Mouse (Mus musculus) neural tube, embryonic 11.5 days (tissue): Measurements from ENCODE around the gene Mif4gd. TPM values are rescaled to one million over a fixed set of nuclear protein-coding genes. Genes with fewer than 3 reads are reported as not detected.
A peak's percentile ranks its signal among the peaks of the same experiment; 100 is the strongest.

ENCODE experiments used
- ATAC-seq: fragments of 200-750 bp; cut with Nextera tagmentation; 2 replicates; pipeline ENCODE4 v1.8.0; 2017; ENCODE audit warnings: moderate number of reproducible peaks, mild to moderate bottlenecking, moderate TSS enrichment, moderate library complexity; ENCODE audit not compliant: insufficient read depth, low FRiP score, low TSS enrichment
- DNase-seq: peaks from one replicate; pipeline ENCODE4 v3.0.0-alpha.2; 2015; ENCODE audit warnings: low spot score
- H3K27ac ChIP-seq: fragments of 300-500 bp; sonication (generic); 2 replicates; pipeline ENCODE4 v1.5.1; 2014; ENCODE audit warnings: low read depth, mild to moderate bottlenecking, low read length
- H3K27me3 ChIP-seq: fragments of 300-500 bp; sonication (generic); 2 replicates; pipeline ENCODE4 v1.6.1; 2014; ENCODE audit warnings: mild to moderate bottlenecking, low read length, mixed read lengths; ENCODE audit not compliant: control insufficient read depth, insufficient read depth
- H3K36me3 ChIP-seq: fragments of 300-500 bp; sonication (generic); 2 replicates; pipeline ENCODE4 v1.6.1; 2014; ENCODE audit warnings: mild to moderate bottlenecking, low read length, moderate library complexity, mixed read lengths; ENCODE audit not compliant: control insufficient read depth, insufficient read depth
- H3K4me1 ChIP-seq: fragments of 300-500 bp; sonication (generic); 2 replicates; pipeline ENCODE4 v1.6.1; 2014; ENCODE audit warnings: low read length, mixed read lengths; ENCODE audit not compliant: control insufficient read depth, insufficient read depth
- H3K4me2 ChIP-seq: fragments of 300-500 bp; sonication (generic); 2 replicates; pipeline ENCODE4 v1.6.1; 2014; ENCODE audit warnings: low read depth, mild to moderate bottlenecking, moderate library complexity
- H3K4me3 ChIP-seq: fragments of 300-500 bp; sonication (generic); 2 replicates; pipeline ENCODE4 v1.5.1; 2014; ENCODE audit warnings: low read depth, low read length
- H3K9ac ChIP-seq: fragments of 300-500 bp; sonication (generic); 2 replicates; pipeline ENCODE4 v1.6.1; 2014; ENCODE audit warnings: mild to moderate bottlenecking, low read length
- H3K9me3 ChIP-seq: fragments of 300-500 bp; sonication (generic); 2 replicates; pipeline ENCODE4 v1.6.1; 2016; ENCODE audit warnings: low read length; ENCODE audit not compliant: control insufficient read depth
- WGBS: fragments of 180-500 bp; shearing (Covaris S2); extraction: QIAGEN DNeasy Blood & Tissue Kit; methylation state at CpG from one replicate; pipeline ENCODE4 v1.1.7; 2014; 5-methylcytosine and 5-hydroxymethylcytosine counted together
- polyA plus RNA-seq: library from polyadenylated mRNA; unstranded; fragments of >200 nt; fragmentation: Nextera tagmentation; extraction: Ambion mirVana; gene quantifications from 2 replicates; pipeline ENCODE4 v1.2.1, GENCODE M21; 2014

The Mif4gd gene
- polyA plus RNA-seq, 1 experiment from 2014 or later, result 17.1 TPM

- WGBS, result 7% methylated on average over 15 of the region's 15 CpGs
- Histone ChIP-seq H3K27me3 (no peaks in the 10 kb centered on the region), H3K27ac (peak overlapping the region; percentile 83), H3K4me2 (peak overlapping the region; percentile 83), H3K9me3 (no peaks in the 10 kb centered on the region), H3K4me3 (peak overlapping the region; percentile 98), H3K9ac (peak overlapping the region; percentile 95), H3K36me3 (peaks cover 19% of the 10 kb centered on the region), H3K4me1 (peaks cover 16% of the 10 kb centered on the region)
- no peak for ATAC-seq
- no peak for DNase-seq
Measured at GRCm38 (mm10) chr11:115603128-115603475, 9.7 kb downstream of the Mif4gd start.

GRCm38 (mm10) chr11:115601174-115601573, 11.6 kb downstream of the Mif4gd start:
- no peak overlapping the region for H3K4me2 ChIP-seq
- H3K4me3 ChIP-seq, result no peak overlapping the region
- peaks cover 16% of the 10 kb centered on the region for H3K4me1 ChIP-seq
- peaks cover 6% of the 10 kb centered on the region for H3K36me3 ChIP-seq
- H3K27me3 ChIP-seq, result no peaks in the 10 kb centered on the region
- no peak overlapping the region for H3K27ac ChIP-seq
- ATAC-seq (no peak), DNase-seq (no peak)
- H3K9ac ChIP-seq, result no peak overlapping the region
- 96% methylated on average over 4 of the region's 4 CpGs for WGBS
- H3K9me3 ChIP-seq, result no peaks in the 10 kb centered on the region

DNA sequence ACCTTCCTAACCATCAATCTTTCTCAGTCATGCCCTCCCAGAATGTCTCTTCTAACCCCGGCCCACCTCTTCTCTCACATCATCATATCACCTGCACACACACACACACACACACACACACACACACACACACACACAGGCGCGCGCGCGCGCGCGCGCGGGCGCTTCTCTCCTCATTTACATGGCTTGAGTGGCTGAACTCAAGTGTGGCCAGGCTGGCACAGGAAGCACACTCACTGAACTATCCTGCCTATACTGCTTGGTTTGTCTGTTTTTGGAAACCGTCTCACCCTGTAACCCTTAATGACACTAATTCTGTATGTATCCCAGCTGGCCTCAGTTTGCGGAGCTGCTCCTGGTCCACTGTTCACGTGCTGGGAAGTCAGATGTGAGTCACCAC, 12.0 kb downstream of the Mif4gd start:
- ATAC-seq (no peak), DNase-seq (no peak)
- WGBS, result 97% methylated on average over 15 of the region's 15 CpGs
- Histone ChIP-seq H3K4me3 (no peak overlapping the region), H3K9me3 (no peaks in the 10 kb centered on the region), H3K4me2 (no peak overlapping the region), H3K27ac (no peak overlapping the region), H3K9ac (no peak overlapping the region), H3K4me1 (peaks cover 16% of the 10 kb centered on the region), H3K27me3 (no peaks in the 10 kb centered on the region), H3K36me3 (peaks cover 6% of the 10 kb centered on the region)

GRCm38 (mm10) chr11:115599722-115600121, 13.0 kb downstream of the Mif4gd start:
- peaks cover 8% of the 10 kb centered on the region for H3K36me3 ChIP-seq
- no peak overlapping the region for H3K27ac ChIP-seq
- WGBS, result 94% methylated on average over 7 of the region's 7 CpGs
- H3K4me1 ChIP-seq, result peaks cover 14% of the 10 kb centered on the region
- H3K4me2 ChIP-seq, result no peak overlapping the region
- DNase-seq (no peak), ATAC-seq (no peak)
- H3K4me3 ChIP-seq, result no peak overlapping the region
- H3K9ac ChIP-seq, result no peak overlapping the region
- no peaks in the 10 kb centered on the region for H3K27me3 ChIP-seq
- H3K9me3 ChIP-seq, result no peaks in the 10 kb centered on the region

GRCm38 (mm10) chr11:115598309-115598708, 14.5 kb downstream of the Mif4gd start:
- Histone ChIP-seq H3K9ac (no peak overlapping the region), H3K4me3 (no peak overlapping the region), H3K4me2 (no peak overlapping the region), H3K9me3 (no peaks in the 10 kb centered on the region), H3K27ac (no peak overlapping the region), H3K4me1 (peaks cover 11% of the 10 kb centered on the region), H3K27me3 (no peaks in the 10 kb centered on the region), H3K36me3 (peaks cover 13% of the 10 kb centered on the region)
- ATAC-seq (no peak), DNase-seq (no peak)
- 85% methylated on average over 4 of the region's 4 CpGs for WGBS

- DNase-seq, result no peak
- no peak for ATAC-seq
- WGBS, result 96% methylated on average over 3 of the region's 3 CpGs
- Histone ChIP-seq H3K36me3 (peaks cover 16% of the 10 kb centered on the region), H3K27me3 (no peaks in the 10 kb centered on the region), H3K27ac (no peak overlapping the region), H3K9ac (no peak overlapping the region), H3K4me3 (no peak overlapping the region), H3K4me2 (no peak overlapping the region), H3K4me1 (no peaks in the 10 kb centered on the region), H3K9me3 (no peaks in the 10 kb centered on the region)
Measured at GRCm38 (mm10) chr11:115595209-115595608, 17.6 kb downstream of the Mif4gd start.

DNA sequence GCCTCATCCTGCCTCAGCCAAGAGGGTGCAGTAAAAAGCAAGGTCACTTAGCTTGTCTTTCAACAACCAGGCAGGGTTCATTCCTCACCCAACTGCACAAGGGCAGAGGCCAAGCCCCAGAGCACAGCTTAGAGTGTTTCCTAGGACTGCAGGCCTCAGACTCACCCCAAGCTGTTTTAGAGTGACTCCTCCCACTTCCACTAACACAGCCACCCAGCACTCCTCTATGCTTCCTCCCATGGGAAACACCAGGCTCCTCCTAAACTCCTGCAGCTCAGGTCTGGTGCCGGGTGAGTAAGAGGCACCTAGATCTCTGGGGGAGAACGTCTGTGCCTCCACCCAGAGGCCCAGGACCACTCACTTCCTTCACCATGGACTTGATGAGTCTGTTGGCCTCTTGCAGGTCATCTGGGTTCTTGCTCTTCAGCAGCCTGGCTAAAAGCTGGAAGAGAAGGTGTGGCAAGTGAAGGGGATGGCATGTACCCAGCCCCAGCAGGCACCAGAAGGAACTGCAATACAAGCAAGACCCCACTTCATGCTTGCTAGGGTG, 22.2 kb downstream of the Mif4gd start:
- Histone ChIP-seq H3K9ac (no peak overlapping the region), H3K4me3 (no peak overlapping the region), H3K4me1 (no peaks in the 10 kb centered on the region), H3K27me3 (no peaks in the 10 kb centered on the region), H3K27ac (no peak overlapping the region), H3K4me2 (no peak overlapping the region), H3K9me3 (no peaks in the 10 kb centered on the region), H3K36me3 (peaks cover 36% of the 10 kb centered on the region)
- DNase-seq (no peak), ATAC-seq (no peak)
- WGBS, result 80% methylated on average over 2 of the region's 2 CpGs

DNA sequence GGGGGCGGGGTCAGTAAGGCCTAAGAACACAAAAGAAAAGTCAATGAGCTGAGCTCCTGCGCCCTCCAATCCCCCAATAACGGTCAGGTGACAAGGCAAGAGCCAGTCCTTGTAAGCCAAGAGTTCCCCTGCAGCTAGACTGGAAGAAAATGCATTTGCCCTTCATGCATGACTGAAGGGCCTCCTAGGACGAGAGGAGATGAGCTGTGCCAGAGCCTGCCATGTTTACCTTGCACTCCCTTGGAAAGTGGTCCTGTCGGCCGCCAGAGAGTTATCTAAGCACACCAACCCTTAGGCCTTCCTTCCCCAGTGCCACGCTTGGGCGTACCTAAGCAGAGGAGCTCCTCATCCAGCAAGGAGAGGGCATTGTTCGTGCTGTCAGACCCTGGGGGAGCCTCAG, 24.8 kb downstream of the Mif4gd start:
- Histone ChIP-seq H3K4me3 (no peak overlapping the region), H3K27me3 (no peaks in the 10 kb centered on the region), H3K9ac (no peak overlapping the region), H3K9me3 (no peaks in the 10 kb centered on the region), H3K27ac (no peak overlapping the region), H3K36me3 (peaks cover 42% of the 10 kb centered on the region), H3K4me1 (no peaks in the 10 kb centered on the region), H3K4me2 (no peak overlapping the region)
- WGBS, result 83% methylated on average over 9 of the region's 9 CpGs
- no peak for DNase-seq
- ATAC-seq, result no peak

DNA sequence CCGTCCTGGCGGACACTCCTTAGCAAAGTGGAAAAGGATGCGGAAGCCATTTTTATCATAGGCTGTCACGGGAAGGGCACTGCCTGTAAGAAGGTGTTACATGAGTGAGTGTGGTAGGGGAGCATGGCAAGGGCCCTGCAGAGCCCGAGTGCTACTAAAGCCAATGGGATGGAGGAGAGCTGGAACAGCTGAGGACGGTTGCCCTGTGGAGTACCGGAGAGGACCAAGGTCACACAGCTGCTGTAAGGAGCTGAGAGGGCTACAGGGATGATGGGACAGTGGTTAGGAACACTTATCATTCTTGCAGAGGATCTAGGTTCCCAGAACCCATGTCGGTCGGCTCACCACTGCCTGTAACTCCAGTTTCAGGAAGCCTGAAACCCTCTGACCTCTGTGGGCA, 26.4 kb downstream of the Mif4gd start:
- Histone ChIP-seq H3K36me3 (peaks cover 48% of the 10 kb centered on the region), H3K27ac (no peak overlapping the region), H3K4me2 (no peak overlapping the region), H3K4me1 (no peaks in the 10 kb centered on the region), H3K4me3 (no peak overlapping the region), H3K27me3 (no peaks in the 10 kb centered on the region), H3K9ac (no peak overlapping the region), H3K9me3 (no peaks in the 10 kb centered on the region)
- ATAC-seq (no peak), DNase-seq (no peak)
- 91% methylated on average over 9 of the region's 9 CpGs for WGBS
